Mouse (Mus musculus): ENCODE measurements around the gene Atg4d.

DNA sequence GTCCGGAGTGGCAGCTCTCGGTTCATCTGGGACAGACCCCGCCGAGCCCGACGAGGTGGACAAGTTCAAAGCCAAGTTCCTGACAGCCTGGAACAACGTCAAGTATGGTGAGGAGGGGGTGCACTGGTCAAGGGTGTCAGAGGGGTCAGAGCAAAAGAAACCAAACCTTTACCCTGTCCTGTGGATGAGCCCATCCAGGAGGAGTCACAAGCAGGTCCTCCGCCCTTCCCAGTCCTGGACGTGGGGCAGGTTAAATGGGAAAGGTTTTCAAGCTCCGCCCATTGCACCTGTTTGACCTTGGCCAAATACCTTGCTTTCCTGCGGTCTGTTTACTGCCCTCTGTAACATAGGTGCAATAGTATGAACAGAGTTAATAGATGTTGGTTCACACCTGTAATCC, 518 bp downstream of the Atg4d start:
- TF ChIP-seq GATA1 (IDR thresholded peaks at IDR 0.05; ENCODE audit: borderline replicate concordance, low read length) (no peak), FLI1 (IDR thresholded peaks at IDR 0.05; ENCODE audit: low read length) (no peak)
